Mouse (Mus musculus) brain, embryonic 14.5 days (tissue): ENCODE measurements at regions not wholly inside any gene's neighbourhood (a gene's known extent, or its start where the extent isn't known, plus 50 kb on each side); places are given as distances from the start of the nearest gene placed in this dataset.

Experiments used
- CTCF ChIP-seq: fragments of 200-500 bp; IDR thresholded peaks from 2 replicates; pipeline ENCODE4 v1.5.1; 2012; ENCODE audit warnings: inconsistent platforms, mild to moderate bottlenecking, moderate library complexity, borderline replicate concordance; ENCODE audit not compliant: insufficient read depth, insufficient read length; ENCODE audit errors: extremely low read depth
- POLR2A ChIP-seq: fragments of 200-500 bp; IDR thresholded peaks from 2 replicates; pipeline ENCODE4 v1.6.1; 2012; ENCODE audit warnings: mild to moderate bottlenecking, inconsistent platforms, borderline replicate concordance; ENCODE audit not compliant: poor library complexity, insufficient read depth, insufficient read length, severe bottlenecking; ENCODE audit errors: extremely low read depth

- TF ChIP-seq CTCF = no peak
- TF ChIP-seq POLR2A = no peak
These were observed 93.2 kb downstream of the Otx2 start for GRCm38 (mm10) chr14:48580396-48580795.
